Mouse (Mus musculus): ENCODE data around the gene Ggt1. TPM values are rescaled to one million over a fixed set of nuclear protein-coding genes. Genes with fewer than 3 reads are reported as not detected.

Gene Ggt1
- total and polyA plus RNA-seq, 3 experiments, result 1.3 to 3.8 (median 2.1) TPM

DNA sequence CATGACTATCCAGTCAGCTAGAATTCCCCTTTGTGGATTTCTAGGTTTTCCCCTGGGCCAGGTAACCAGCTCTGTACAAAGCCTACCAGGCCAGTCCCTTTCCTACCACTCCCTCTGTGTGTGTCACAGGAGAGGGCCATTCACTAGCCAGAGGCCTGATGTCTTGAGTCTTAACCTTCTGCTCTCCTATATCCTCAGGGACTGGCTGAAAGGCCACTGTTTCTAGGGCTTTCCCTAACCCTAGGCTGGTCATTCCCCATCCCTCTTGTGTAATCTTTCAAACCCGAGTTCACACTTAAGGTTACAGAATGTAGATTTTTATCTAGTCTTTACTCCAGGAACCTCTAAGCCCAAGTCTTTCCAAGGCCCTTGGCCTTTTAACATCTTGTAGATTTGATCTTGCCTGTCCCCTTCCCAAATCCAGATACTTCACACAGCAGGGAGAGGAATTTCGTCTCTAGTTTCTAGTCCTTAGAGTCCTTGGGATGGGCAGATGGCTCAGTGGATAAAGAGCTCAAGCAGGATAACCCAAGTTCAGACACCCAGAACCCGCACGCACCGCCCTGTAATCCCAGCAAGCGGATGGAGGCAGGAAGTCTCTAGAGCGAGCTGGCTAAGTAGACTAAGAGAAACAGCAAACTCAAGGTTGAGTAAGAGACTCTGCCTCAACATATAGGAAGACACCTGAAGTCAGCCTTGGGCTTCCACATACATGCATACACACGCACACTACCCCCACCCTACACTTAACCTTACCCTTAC lies 47.9 kb upstream of the Ggt1 start:
- dilution Hi-C loops (cut with MboI; ENCODE audit: extremely low pct_ligation_motif_present, extremely low pct_unique_long_range_greater_than_20kb, low sequenced_read_pairs) (no loop called here), in situ Hi-C loops (cut with MboI; ENCODE audit: low pct_ligation_motif_present, low pct_unique_long_range_greater_than_20kb, low sequenced_read_pairs) (no loop called here)
- Histone ChIP-seq H3K27ac (ENCODE audit: insufficient read depth, low read depth) (no peak overlapping the region), H3K4me2 (ENCODE audit: insufficient read depth, low read depth, poor library complexity, severe bottlenecking) (no peak overlapping the region), H3K27me3 (replicated peaks) (no peaks in the 10 kb centered on the region), H3K4me1 (ENCODE audit: control insufficient read depth in 1 of 2, insufficient read depth in 2 of 2) (peaks cover 10 to 50% of the 10 kb centered on the region in 2 experiments), H3K79me2 (replicated peaks; ENCODE audit: control insufficient read depth, extremely low read depth, insufficient read depth, poor library complexity, severe bottlenecking) (peaks cover 7% of the 10 kb centered on the region), H3K4me3 (replicated peaks in 1 of 3; ENCODE audit: low read depth in 2 of 3, low read length in 2 of 3, poor library complexity in 1 of 3) (no peak overlapping the region), H3K36me3 (replicated peaks in 1 of 2; ENCODE audit: control insufficient read depth in 1 of 2, insufficient read depth in 1 of 2, low read length in 1 of 2) (peaks cover 36 to 49% of the 10 kb centered on the region in 2 experiments), H3K9me3 (replicated peaks; ENCODE audit: low read length) (no peaks in the 10 kb centered on the region), H3K9ac (ENCODE audit: insufficient read depth, low read depth) (no peak overlapping the region)
- no peak for TF ChIP-seq NRF1 (IDR thresholded peaks at IDR 0.05; ENCODE audit: low read depth, low read length)
- TF ChIP-seq PAX5 (IDR thresholded peaks at IDR 0.05; ENCODE audit: low read length), result no peak
- TF ChIP-seq TCF12 (IDR thresholded peaks at IDR 0.05; ENCODE audit: low read depth, low read length), result no peak
- no peak for TF ChIP-seq UBTF (IDR thresholded peaks at IDR 0.05; ENCODE audit: low read depth, low read length)
- TF ChIP-seq GABPA (IDR thresholded peaks at IDR 0.05; ENCODE audit: insufficient replicate concordance, low read depth, low read length), result no peak
- TF ChIP-seq POLR2A (IDR thresholded peaks at IDR 0.05; ENCODE audit: low read depth, low read length), result no peak
- no peak for TF ChIP-seq RCOR1 (conservative IDR thresholded peaks at IDR 0.05; ENCODE audit: low read depth, low read length)
- TF ChIP-seq CHD1 (IDR thresholded peaks at IDR 0.05; ENCODE audit: low read depth, low read length), result no peak
- TF ChIP-seq POLR2AphosphoS2 (IDR thresholded peaks at IDR 0.05; ENCODE audit: low read depth, low read length), result no peak
- no peak for TF ChIP-seq JUND (conservative IDR thresholded peaks at IDR 0.05; ENCODE audit: low read depth, low read length)
- TF ChIP-seq ETS1 (conservative IDR thresholded peaks at IDR 0.05; ENCODE audit: low read depth, low read length), result no peak
- TF ChIP-seq HCFC1 (IDR thresholded peaks at IDR 0.05; ENCODE audit: low read depth, low read length), result no peak
- TF ChIP-seq ZKSCAN1 (IDR thresholded peaks at IDR 0.05; ENCODE audit: borderline replicate concordance, low read depth, low read length), result no peak
- no peak for DNase-seq (ENCODE audit: extremely low read depth)

DNA sequence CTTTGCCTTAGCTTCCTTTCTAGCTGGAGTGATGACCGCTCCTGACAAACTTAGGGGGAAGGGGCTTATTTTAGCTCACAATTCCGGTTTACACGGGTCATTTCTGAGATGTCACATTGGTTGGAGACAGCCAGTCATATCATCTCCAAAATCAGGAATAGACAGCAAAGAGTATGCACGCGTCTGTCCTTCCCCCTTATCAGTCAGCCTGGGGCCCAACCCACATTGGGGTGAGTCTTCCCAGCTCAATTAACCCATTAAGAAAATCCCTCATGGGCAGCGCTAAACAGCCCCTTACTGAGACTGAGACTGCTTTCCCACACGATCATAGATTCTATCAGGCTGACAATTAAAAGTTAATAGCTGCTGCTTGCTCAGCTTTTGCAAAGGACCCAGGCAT lies 47.0 kb upstream of the Ggt1 start:
- no peak overlapping the region for H3K27ac ChIP-seq (ENCODE audit: insufficient read depth, low read depth)
- H3K4me1 ChIP-seq (ENCODE audit: control insufficient read depth in 1 of 2, insufficient read depth in 2 of 2), result peaks cover 15 to 58% of the 10 kb centered on the region in 2 experiments
- H3K27me3 ChIP-seq (replicated peaks), result no peaks in the 10 kb centered on the region
- H3K36me3 ChIP-seq (replicated peaks in 1 of 2; ENCODE audit: control insufficient read depth in 1 of 2, insufficient read depth in 1 of 2, low read length in 1 of 2), result peaks cover 27 to 45% of the 10 kb centered on the region in 2 experiments
- dilution Hi-C loops (cut with MboI; ENCODE audit: extremely low pct_ligation_motif_present, extremely low pct_unique_long_range_greater_than_20kb, low sequenced_read_pairs) (no loop called here), in situ Hi-C loops (cut with MboI; ENCODE audit: low pct_ligation_motif_present, low pct_unique_long_range_greater_than_20kb, low sequenced_read_pairs) (no loop called here)
- DNase-seq (ENCODE audit: extremely low read depth), result no peak
- no peak overlapping the region for H3K9ac ChIP-seq (ENCODE audit: insufficient read depth, low read depth)
- H3K79me2 ChIP-seq (replicated peaks; ENCODE audit: control insufficient read depth, extremely low read depth, insufficient read depth, poor library complexity, severe bottlenecking), result peaks cover 15% of the 10 kb centered on the region
- H3K4me2 ChIP-seq (ENCODE audit: insufficient read depth, low read depth, poor library complexity, severe bottlenecking), result no peak overlapping the region
- H3K4me3 ChIP-seq (replicated peaks in 1 of 3; ENCODE audit: low read depth in 2 of 3, low read length in 2 of 3, poor library complexity in 1 of 3), result no peak overlapping the region
- no peaks in the 10 kb centered on the region for H3K9me3 ChIP-seq (replicated peaks; ENCODE audit: low read length)
- TF ChIP-seq RCOR1 (conservative IDR thresholded peaks at IDR 0.05; ENCODE audit: low read depth, low read length) (no peak), TBP (conservative IDR thresholded peaks at IDR 0.05; ENCODE audit: low read depth, low read length) (no peak)
